18 mouse cellular contexts compared by ENCODE assay signal in genomic region chr13:104069216-104069615, GRCm38 (mm10). TPM values are rescaled to one million over a fixed set of nuclear protein-coding genes. Genes with fewer than 3 reads are reported as not detected.
DNase-seq lines count a peak whose midpoint lies in the region; ATAC-seq lines count a peak whose summit lies in the region.
"Had no signal": no experiment of that assay in that cellular context is flagged by ENCODE, and none has a peak within 500 bp of the region (broad histone marks: within the 10 kb centered on the region; RNA-seq: fewer than 3 reads in every experiment).

No protein-coding gene starts in this region.

- DNase-seq in adrenal gland, adult (ENCODE audit: inconsistent age in 2 of 2, low spot score in 1 of 2), result peak; percentile 64 to 80
- DNase-seq in adrenal gland, adult 18-20 months (ENCODE audit: low spot score in 2 of 2), result no peak
- DNase-seq in kidney, postnatal 14 days, result peak; percentile 14
- no peak for DNase-seq in kidney, postnatal 4 days
- DNase-seq in lung, postnatal 14 days, result peak; percentile 26
- DNase-seq in lung, postnatal 4 days, result no peak
- peak; percentile 20 for DNase-seq in lung, postnatal 36 days
- DNase-seq: cerebellum, adult 11-12 months; cerebellum, adult 9-11 months; heart, postnatal 10 days; kidney, adult 18-20 months; layer of hippocampus, adult 9-11 months; thymus, adult 2 months; thymus, postnatal 4 days had no signal

- no peak for ATAC-seq in frontal cortex, adult (ENCODE audit: low TSS enrichment)
- ATAC-seq: activated CD4-positive, CD25-positive, alpha-beta regulatory T cell, adult 4 months; forebrain, embryonic 16.5 days; midbrain, embryonic 15.5 days had no signal

RNA-seq across cellular contexts. Expression of gene Nln, which starts 40.2 kb away (rescaled TPM):
- 10 to 100 TPM; 15.2 to 16.5 TPM for total RNA-seq in adrenal gland, adult 18-20 months (2021)

RNA-seq across cellular contexts. Expression of gene Sgtb, which starts 40.3 kb away (rescaled TPM):
- total RNA-seq in adrenal gland, adult 18-20 months (2021), result 10 to 100 TPM in 1 of 2 experiments, 1 to 10 TPM in 1; 7.0 to 18.3 TPM

Comparison
In these comparisons a context has a peak if more than half of its experiments do, and no peak if none do; other contexts are left out.
1. DNase-seq: peak in adrenal gland, adult (2 of 2), kidney, postnatal 14 days (single experiment), lung, postnatal 14 days (single experiment) and lung, postnatal 36 days (single experiment); none in adrenal gland, adult 18-20 months (0 of 2), kidney, postnatal 4 days (0 of 2) and lung, postnatal 4 days (0 of 2).